Mouse (Mus musculus) layer of hippocampus, postnatal 36 days (tissue): Measurements from ENCODE around the gene Tfrc. TPM values are rescaled to one million over a fixed set of nuclear protein-coding genes. Genes with fewer than 3 reads are reported as not detected.

Experiments used
- DNase-seq, 2 experiments: peaks; one replicate each; pipeline ENCODE4 v3.0.0; 2022
- total RNA-seq, 2 experiments: library from RNA; stranded (reverse); gene quantifications; 2 replicates each; pipeline ENCODE4 v1.2.3; 2021

Gene Tfrc
- total RNA-seq, 2 experiments from 2014 or later, result 55.9 to 62.1 TPM

DNA sequence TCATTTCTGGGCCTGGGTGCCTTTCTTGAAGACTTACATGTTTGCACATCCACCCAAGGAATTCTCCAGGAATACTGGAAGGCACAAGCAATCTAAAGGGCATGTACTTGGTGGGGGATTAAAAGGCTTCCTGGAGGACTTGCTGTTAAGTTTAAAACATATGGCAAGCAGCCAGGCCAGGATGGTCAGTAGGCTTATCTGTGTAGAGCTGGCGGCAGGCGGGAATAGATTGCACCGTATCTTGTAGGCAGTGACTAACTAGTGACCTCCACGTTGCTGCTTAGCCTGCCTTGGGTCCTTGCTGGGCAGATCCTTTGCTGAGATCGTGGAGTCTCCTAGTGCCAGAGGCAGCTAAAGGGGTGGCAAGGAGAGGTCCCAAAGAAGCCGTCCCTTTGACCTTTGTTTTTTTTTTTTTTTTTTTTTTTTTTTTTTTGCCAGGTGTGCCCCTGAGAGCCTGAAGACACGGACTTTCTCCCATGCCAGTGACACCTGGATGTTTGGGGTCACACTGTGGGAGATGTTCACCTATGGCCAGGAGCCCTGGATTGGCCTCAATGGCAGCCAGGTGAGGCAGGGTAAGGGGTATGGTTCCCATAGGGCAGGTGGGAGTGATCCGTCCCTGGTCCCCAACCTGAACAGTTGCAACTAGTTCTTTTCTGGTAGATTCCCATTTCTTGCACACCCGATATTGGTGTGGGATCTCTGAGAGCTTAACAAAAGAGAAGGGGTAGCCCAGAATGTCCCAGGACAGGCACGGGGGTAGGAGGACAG is 61.8 kb downstream of the Tfrc start:
- DNase-seq, result no peak

- DNase-seq, result no peak
Observed at GRCm38 (mm10) chr16:32671206-32671887, 62.6 kb downstream of the Tfrc start.

DNA sequence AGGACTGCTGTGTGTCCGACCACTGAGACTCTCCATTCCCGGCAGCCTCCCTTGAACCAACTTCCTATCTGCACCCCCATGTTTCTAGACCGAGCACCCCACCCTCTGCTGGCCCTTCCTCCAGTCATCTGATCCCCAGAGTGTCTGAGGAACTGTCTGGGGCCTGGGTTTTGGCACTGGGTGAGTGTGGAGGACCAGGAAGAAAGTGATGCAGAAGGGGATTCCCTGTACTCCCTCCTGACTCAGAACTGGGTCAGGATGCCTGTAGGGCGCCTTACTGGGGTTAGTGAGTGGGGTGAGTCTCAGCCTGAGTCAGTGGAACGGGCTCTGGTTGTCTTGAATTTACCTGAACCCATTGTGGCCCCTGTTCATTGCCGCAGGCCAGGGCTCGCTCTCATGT is 63.5 kb downstream of the Tfrc start:
- no peak for DNase-seq

GRCm38 (mm10) chr16:32672861-32673560 is 64.3 kb downstream of the Tfrc start:
- no peak for DNase-seq

- DNase-seq, result no peak
Observed at GRCm38 (mm10) chr16:32674121-32674740, 65.5 kb downstream of the Tfrc start.

- DNase-seq, result no peak
Observed at GRCm38 (mm10) chr16:32677040-32677700, 68.5 kb downstream of the Tfrc start.

- no peak for DNase-seq
Observed at GRCm38 (mm10) chr16:32677903-32678302, 69.2 kb downstream of the Tfrc start.

GRCm38 (mm10) chr16:32678812-32679211 is 70.1 kb downstream of the Tfrc start:
- no peak for DNase-seq

- no peak for DNase-seq
Observed at GRCm38 (mm10) chr16:32679976-32680375, 71.3 kb downstream of the Tfrc start.

GRCm38 (mm10) chr16:32680806-32681205 is 72.1 kb downstream of the Tfrc start:
- no peak for DNase-seq

- peak in 1 of 2 experiments; percentile 59 for DNase-seq
Observed at GRCm38 (mm10) chr16:32682194-32682593, 73.5 kb downstream of the Tfrc start.

Other genes with a start within 250 kb of the Tfrc start
- gene Tm4sf19, start 208.4 kb upstream of the Tfrc start, total RNA-seq, result under 1 TPM in 1 of 2 experiments, not detected in 1; 0.27 TPM
- gene Tctex1d2, start 189.2 kb upstream of the Tfrc start, total RNA-seq, result 10 to 100 TPM; 12.0 to 13.2 TPM
- gene Pcyt1a, start 178.0 kb upstream of the Tfrc start, total RNA-seq, result 10 to 100 TPM; 35.0 to 38.6 TPM
- not detected for gene Slc51a, start 121.0 kb upstream of the Tfrc start, total RNA-seq
- not detected for gene Zdhhc19, start 112.7 kb upstream of the Tfrc start, total RNA-seq
- 100 to 1,000 TPM; 189 to 197 TPM for gene Tnk2, start 35.0 kb downstream of the Tfrc start, total RNA-seq
- not detected for gene Muc4, start 127.0 kb downstream of the Tfrc start, total RNA-seq
- gene Muc20, start 188.5 kb downstream of the Tfrc start, total RNA-seq, result not detected
- not detected for gene Smbd1, start 201.6 kb downstream of the Tfrc start, total RNA-seq